Mouse (Mus musculus) embryonic facial prominence, embryonic 14.5 days (tissue): ENCODE measurements around the gene Glrp1. TPM values are rescaled to one million over a fixed set of nuclear protein-coding genes. Genes with fewer than 3 reads are reported as not detected.

Experiments
- ATAC-seq: fragments of 200-750 bp; cut with Nextera tagmentation; 2 replicates; pipeline ENCODE4 v1.8.0; 2017; ENCODE audit warnings: low read depth, moderate number of reproducible peaks, moderate TSS enrichment
- DNase-seq: peaks from one replicate; pipeline ENCODE4 v3.0.0-alpha.2; 2015; ENCODE audit warnings: low spot score
- H3K27ac ChIP-seq: fragments of 300-500 bp; sonication (generic); replicated peaks from 2 replicates; pipeline ENCODE4 v1.5.1; 2014; ENCODE audit warnings: low read depth, mild to moderate bottlenecking, low read length, moderate library complexity
- H3K27me3 ChIP-seq: fragments of 300-500 bp; sonication (generic); replicated peaks from 2 replicates; pipeline ENCODE4 v1.6.1; 2014; ENCODE audit warnings: low read length; ENCODE audit not compliant: control insufficient read depth, insufficient read depth
- H3K36me3 ChIP-seq: fragments of 300-500 bp; sonication (generic); 2 replicates; pipeline ENCODE4 v1.6.1; 2014; ENCODE audit warnings: low read length, mixed read lengths; ENCODE audit not compliant: control insufficient read depth, insufficient read depth
- H3K4me1 ChIP-seq: fragments of 300-500 bp; sonication (generic); 2 replicates; pipeline ENCODE4 v1.6.1; 2014; ENCODE audit warnings: antibody characterized with exemption, low read length; ENCODE audit not compliant: control insufficient read depth, insufficient read depth
- H3K4me2 ChIP-seq: fragments of 300-500 bp; sonication (generic); 2 replicates; pipeline ENCODE4 v1.6.1; 2014; ENCODE audit warnings: low read depth, mild to moderate bottlenecking, low read length, moderate library complexity, mixed read lengths
- H3K4me3 ChIP-seq: fragments of 300-500 bp; sonication (generic); 2 replicates; pipeline ENCODE4 v1.5.1; 2014; ENCODE audit warnings: low read depth, mild to moderate bottlenecking, low read length
- H3K9ac ChIP-seq: fragments of 300-500 bp; sonication (generic); 2 replicates; pipeline ENCODE4 v1.6.1; 2014; ENCODE audit warnings: low read depth, mild to moderate bottlenecking, low read length, moderate library complexity, mixed read lengths
- H3K9me3 ChIP-seq: fragments of 300-500 bp; sonication (generic); 2 replicates; pipeline ENCODE4 v1.6.1; 2016; ENCODE audit warnings: low read length; ENCODE audit not compliant: control insufficient read depth
- WGBS: fragments of 180-500 bp; shearing (Covaris S2); extraction: QIAGEN DNeasy Blood & Tissue Kit; methylation state at CpG from one replicate; pipeline ENCODE4 v1.1.7; 2014; 5-methylcytosine and 5-hydroxymethylcytosine counted together
- polyA plus RNA-seq: library from polyadenylated mRNA; unstranded; fragments of >200 nt; fragmentation: Nextera tagmentation; extraction: Ambion mirVana; gene quantifications from 2 replicates; pipeline ENCODE4 v1.2.1, GENCODE M21; 2014

The Glrp1 gene
- polyA plus RNA-seq, 1 experiment from 2014 or later = not detected

DNA sequence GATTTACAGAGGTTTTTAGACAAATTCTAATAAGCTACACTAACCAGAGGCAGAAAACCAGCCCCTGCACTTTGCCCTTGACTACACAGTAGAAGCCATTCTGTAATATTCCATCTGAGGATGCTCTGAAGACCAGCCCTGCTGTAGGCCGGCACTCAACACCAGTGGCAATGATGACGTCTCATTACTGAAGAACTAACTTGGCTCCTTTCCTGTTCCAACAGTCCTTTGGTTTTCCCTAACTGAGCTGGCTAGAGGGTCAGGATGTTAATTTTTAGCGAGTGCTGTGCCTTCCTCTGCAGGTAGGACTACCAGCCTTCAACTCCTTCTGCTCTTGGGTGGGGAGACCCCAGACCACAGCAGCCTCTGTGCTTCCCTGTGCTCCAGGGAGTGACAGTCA, 55.2 kb downstream of the Glrp1 start:
- 57% methylated on average over 3 of the region's 3 CpGs for WGBS

DNA sequence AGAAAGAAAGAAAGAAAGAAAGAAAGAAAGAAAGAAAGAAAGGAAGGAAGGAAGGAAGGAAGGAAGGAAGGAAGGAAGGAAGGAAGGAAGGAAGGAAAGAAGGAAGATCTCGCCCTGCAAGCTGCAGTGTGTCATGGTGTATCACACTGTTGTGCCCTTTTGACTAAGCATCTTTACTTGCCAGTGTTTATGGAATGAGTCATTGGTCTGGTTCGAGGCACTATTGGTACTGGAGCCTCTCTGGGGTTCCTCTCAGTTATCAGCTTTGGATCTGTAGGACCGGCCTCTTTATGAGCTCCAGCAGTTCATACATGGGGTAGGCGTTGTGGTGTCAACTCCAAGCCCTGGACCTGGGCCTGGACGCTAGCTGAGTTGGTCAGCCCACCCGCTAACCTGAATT, 57.7 kb downstream of the Glrp1 start:
- ATAC-seq = no peak
- WGBS = 85% methylated on average over 5 of the region's 6 CpGs

More for the DNA sequence above, 55.2 kb downstream of the Glrp1 start:
- Histone ChIP-seq H3K27me3 (no peaks in the 10 kb centered on the region), H3K9me3 (0 out of 2 replicates have a peak, but pooled peaks cover 3% of the 10 kb centered on the region), H3K27ac (no peak overlapping the region), H3K36me3 (no peaks in the 10 kb centered on the region), H3K4me2 (no peak overlapping the region), H3K4me1 (no peaks in the 10 kb centered on the region), H3K4me3 (no peak overlapping the region), H3K9ac (no peak overlapping the region)
- no peak for ATAC-seq
- no peak for DNase-seq

DNA sequence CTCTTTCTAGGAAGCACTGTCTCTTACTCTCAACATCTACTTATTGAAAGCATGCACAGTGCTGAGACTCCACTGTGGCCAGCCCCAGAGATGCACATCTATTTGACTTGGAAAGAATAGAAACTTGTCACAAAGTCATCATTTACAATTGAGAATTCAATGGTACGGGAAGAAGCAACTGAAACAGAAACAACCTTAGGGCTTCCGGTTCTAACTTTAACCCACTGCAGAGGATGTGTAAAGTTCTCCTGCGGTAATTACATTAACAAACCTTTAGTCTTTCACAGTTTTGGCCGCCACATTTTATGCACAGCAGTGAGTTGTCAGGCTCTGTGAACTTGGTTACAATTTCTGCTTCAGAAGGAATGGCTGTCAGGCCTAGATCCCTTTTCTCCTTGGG, 59.2 kb downstream of the Glrp1 start:
- Histone ChIP-seq H3K36me3 (no peaks in the 10 kb centered on the region), H3K27me3 (no peaks in the 10 kb centered on the region), H3K9me3 (no peaks in the 10 kb centered on the region), H3K4me3 (no peak overlapping the region), H3K4me2 (no peak overlapping the region), H3K4me1 (no peaks in the 10 kb centered on the region), H3K27ac (no peak overlapping the region), H3K9ac (no peak overlapping the region)
- ATAC-seq = no peak
- WGBS = 86% methylated on average over 4 of the region's 4 CpGs
- DNase-seq = no peak

More for the DNA sequence above, 57.7 kb downstream of the Glrp1 start:
- Histone ChIP-seq H3K4me3 (no peak overlapping the region), H3K9me3 (no peaks in the 10 kb centered on the region), H3K27ac (no peak overlapping the region), H3K36me3 (no peaks in the 10 kb centered on the region), H3K4me1 (no peaks in the 10 kb centered on the region), H3K9ac (no peak overlapping the region), H3K27me3 (no peaks in the 10 kb centered on the region), H3K4me2 (no peak overlapping the region)
- no peak for DNase-seq

Other genes with a start within 250 kb of the Glrp1 start
- 110 and 137 TPM in 2 replicates for gene Hjurp, start 232.4 kb downstream of the Glrp1 start, polyA plus RNA-seq
- 0.07 TPM in 1 of 2 replicates, not detected in the other for gene Trpm8, start 232.4 kb downstream of the Glrp1 start, polyA plus RNA-seq
- 0.18 TPM in 1 of 2 replicates, not detected in the other for gene Spp2, start 103.1 kb downstream of the Glrp1 start, polyA plus RNA-seq
- 6.6 and 6.9 TPM in 2 replicates for gene Arl4c, start 192.2 kb upstream of the Glrp1 start, polyA plus RNA-seq